Mouse (Mus musculus): ENCODE results near the gene Atp4a. TPM values are rescaled to one million over a fixed set of nuclear protein-coding genes. Genes with fewer than 3 reads are reported as not detected.
A peak's percentile ranks its signal among the peaks of the same experiment; 100 is the strongest.
"Not testable (repeated sequence)": the region's sequence is repeated elsewhere in the genome, so short reads cannot be mapped to it uniquely, and the experiment has no call there.

The Atp4a gene
- polyA plus RNA-seq, 1 experiment from 2014 or later, result 0.96 TPM

DNA sequence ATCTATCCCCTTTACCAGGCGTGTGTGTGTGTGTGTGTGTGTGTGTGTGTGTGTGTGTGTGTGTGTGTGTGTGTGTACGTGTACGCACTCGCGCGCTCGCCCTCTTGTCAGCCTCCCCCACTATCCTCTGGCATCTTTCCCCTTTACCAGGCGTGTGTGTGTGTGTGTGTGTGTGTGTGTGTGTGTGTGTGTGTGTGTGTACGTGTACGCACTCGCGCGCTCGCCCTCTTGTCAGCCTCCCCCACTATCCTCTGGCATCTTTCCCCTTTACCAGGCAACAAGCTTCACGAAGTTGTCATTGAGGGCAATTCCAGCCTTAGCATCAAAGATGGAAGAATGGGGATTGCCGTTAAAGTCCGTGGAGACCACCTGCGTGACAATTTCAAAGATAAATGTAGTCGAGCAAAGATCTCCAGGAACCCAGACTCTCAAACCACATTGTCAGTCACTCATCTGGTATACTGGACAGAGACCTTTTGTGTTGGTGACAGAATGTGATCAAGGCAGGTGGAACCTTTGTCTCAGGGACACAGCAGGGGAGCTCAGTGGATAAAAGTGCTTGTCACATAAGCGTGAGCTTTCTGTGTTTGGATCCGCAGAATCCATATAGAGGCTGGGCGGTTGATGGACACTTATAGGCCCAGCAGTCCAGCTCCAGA lies 18.2 kb downstream of the Atp4a start:
- 40% methylated on average over 9 of the region's 22 CpGs for WGBS
- not testable (repeated sequence) for H3K9me3 ChIP-seq; ATAC-seq (ENCODE audit: insufficient number of reproducible peaks, insufficient read depth, low FRiP score, low TSS enrichment); H3K27me3 ChIP-seq
- Histone ChIP-seq H3K27ac (peak overlapping the region; percentile 79), H3K9ac (peak overlapping the region; percentile 73), H3K4me3 (peak overlapping the region; percentile 72), H3K4me1 (peaks cover 14% of the 10 kb centered on the region), H3K36me3 (peaks cover 34% of the 10 kb centered on the region), H3K4me2 (replicated peaks) (peak overlapping the region; percentile 76)

DNA sequence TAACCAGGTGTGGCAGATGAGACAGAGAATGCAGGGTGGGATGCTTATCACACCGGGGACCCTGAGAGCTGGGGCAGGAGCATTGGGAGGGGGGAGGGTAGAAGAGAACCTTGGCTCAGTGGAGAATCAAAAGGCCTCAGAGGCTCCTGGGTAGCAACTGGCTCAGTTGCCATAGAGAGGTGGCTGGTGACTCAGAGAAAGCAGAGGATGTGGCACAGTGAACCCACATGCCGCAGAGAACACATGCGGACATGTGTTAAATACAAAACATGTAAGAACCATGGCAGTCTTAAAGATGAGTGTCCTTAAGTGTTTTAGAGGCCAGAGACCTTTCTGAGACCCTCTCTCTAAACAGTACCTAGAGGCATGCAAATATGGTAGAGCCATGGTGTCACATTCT lies 24.2 kb downstream of the Atp4a start:
- H3K4me3 ChIP-seq, result no peak overlapping the region
- H3K27me3 ChIP-seq, result no peaks in the 10 kb centered on the region
- H3K4me1 ChIP-seq, result no peaks in the 10 kb centered on the region
- no peak overlapping the region for H3K9ac ChIP-seq
- WGBS, result 90% methylated on average over 3 of the region's 3 CpGs
- H3K4me2 ChIP-seq (replicated peaks), result no peak overlapping the region
- H3K9me3 ChIP-seq, result no peaks in the 10 kb centered on the region
- peaks cover 46% of the 10 kb centered on the region for H3K36me3 ChIP-seq
- H3K27ac ChIP-seq, result no peak overlapping the region
- ATAC-seq (ENCODE audit: insufficient number of reproducible peaks, insufficient read depth, low FRiP score, low TSS enrichment), result no peak

DNA sequence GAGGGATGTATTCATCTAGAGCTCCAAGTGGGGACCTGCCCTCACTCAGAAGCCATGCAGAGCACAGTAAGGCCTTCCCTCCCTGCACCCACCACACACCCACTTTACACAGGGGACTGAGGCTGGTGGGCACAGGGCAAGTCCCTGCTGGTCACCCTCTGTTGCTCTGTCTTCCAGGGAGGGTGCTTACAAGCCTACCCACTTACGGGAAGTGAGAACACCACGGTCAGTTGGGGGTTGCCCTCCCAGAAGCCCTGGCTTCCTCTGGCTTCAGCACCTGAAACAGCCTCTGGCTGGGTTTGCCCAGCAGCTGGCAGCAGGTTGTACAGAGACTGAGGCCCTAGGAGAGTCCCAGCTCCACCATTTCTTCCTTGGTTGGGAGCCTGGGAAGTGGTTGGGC lies 30.6 kb downstream of the Atp4a start:
- H3K27me3 ChIP-seq; H3K36me3 ChIP-seq; H3K4me1 ChIP-seq; H3K4me3 ChIP-seq; H3K9me3 ChIP-seq; ATAC-seq (ENCODE audit: insufficient number of reproducible peaks, insufficient read depth, low FRiP score, low TSS enrichment); H3K4me2 ChIP-seq (replicated peaks); H3K27ac ChIP-seq; H3K9ac ChIP-seq: not testable (repeated sequence)
- 83% methylated on average over 2 of the region's 2 CpGs for WGBS

DNA sequence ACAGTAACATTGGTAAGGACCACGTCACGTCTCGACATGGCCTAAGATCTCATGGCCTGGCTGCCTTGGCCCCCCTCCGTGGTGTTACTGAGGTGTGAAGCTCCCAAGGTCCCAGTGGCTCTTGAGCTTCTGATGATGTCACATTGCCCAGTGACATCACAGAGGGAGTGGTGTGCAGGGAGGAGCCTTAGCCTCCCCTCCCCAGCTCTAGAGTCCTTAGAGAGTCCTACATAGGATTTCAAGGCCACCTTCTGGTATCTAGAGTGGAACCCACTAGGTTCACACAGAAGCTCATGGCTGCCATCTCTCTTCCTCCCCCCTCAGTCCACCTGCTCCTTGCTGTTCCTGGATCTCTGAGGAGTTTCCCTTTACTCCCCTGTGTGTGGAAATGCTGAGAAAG lies 31.6 kb downstream of the Atp4a start, which contains the start of gene Gapdhs:
Gene Gapdhs (minus strand): TSS at position 65 of the 400 bp plus-strand sequence.
- not testable (repeated sequence) for H3K36me3 ChIP-seq; H3K27me3 ChIP-seq; H3K27ac ChIP-seq; H3K4me1 ChIP-seq; ATAC-seq (ENCODE audit: insufficient number of reproducible peaks, insufficient read depth, low FRiP score, low TSS enrichment); H3K4me3 ChIP-seq; H3K9me3 ChIP-seq; H3K9ac ChIP-seq; H3K4me2 ChIP-seq (replicated peaks)
- 86% methylated on average over 2 of the region's 4 CpGs for WGBS

DNA sequence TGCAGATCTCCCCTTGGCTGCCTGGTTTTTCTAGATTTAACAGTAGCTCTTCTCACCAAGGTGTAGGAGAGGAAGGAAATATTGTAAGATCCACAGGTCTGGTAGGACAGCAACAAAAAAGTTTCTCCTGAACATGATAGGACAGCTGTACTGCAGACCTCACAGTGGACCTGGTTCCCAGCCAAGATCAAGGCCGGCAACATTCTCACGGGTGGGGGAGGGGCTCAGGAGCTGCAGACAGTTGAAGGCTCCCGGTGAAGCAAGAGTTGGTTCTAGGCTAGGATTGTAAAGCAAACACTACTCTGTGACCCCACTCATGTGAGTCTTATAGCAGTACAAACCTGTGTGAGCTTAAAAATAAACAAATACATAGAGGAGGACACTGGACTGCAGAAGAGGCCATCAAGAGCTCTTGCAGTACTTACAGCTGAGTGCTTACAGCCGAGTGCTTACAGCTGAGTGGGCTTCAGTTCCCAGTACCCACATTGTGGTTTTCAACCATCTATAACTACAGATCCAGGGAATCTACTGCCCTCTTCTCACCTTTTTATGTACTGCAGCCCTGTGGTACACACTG lies 32.1 kb downstream of the Atp4a start:
- 53% methylated on average over 4 of the region's 4 CpGs for whole genome bisulfite sequencing
- Histone ChIP-seq H3K27ac (no peak overlapping the region), H3K9me3 (no peaks in the 10 kb centered on the region), H3K27me3 (no peaks in the 10 kb centered on the region), H3K4me1 (no peaks in the 10 kb centered on the region), H3K9ac (no peak overlapping the region), H3K36me3 (no peaks in the 10 kb centered on the region), H3K4me2 (replicated peaks) (no peak overlapping the region), H3K4me3 (no peak overlapping the region)
- ATAC-seq (ENCODE audit: insufficient number of reproducible peaks, insufficient read depth, low FRiP score, low TSS enrichment), result no peak

DNA sequence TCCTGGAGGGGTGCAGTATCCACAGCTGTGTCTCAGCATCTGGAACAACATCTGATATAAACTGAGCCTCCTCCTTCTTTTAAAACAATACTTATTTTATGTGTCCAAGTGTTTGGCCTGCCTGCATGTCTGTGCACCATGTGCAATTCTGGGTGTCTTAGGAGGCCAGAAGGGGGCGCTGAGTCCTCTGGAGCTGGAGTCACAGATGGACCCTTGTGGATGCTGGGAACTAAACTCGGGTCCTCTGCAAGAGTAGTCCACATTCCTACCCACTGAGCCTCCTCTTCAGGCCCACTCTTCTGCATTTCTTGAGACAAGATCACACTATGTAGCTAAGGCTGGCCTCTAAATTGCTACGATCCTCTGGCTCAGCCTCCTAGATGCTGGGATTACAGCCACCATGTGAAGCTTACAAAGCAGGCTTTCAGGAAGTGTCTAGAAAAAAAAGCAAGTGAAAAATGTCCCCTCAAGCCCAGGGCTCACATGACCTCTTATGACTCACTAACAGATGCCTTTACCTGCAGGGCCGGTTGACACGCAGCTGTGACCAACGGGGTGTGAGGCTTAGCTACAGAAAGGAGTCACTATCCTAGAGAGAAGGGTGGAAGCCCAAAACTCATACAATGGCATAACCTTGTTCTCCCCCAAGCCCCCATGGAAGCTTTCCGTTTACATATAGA lies 35.7 kb downstream of the Atp4a start:
- Histone ChIP-seq H3K9ac (no peak overlapping the region), H3K4me1 (no peaks in the 10 kb centered on the region), H3K9me3 (no peaks in the 10 kb centered on the region), H3K27ac (no peak overlapping the region), H3K27me3 (no peaks in the 10 kb centered on the region), H3K36me3 (no peaks in the 10 kb centered on the region), H3K4me3 (no peak overlapping the region), H3K4me2 (replicated peaks) (no peak overlapping the region)
- ATAC-seq (ENCODE audit: insufficient number of reproducible peaks, insufficient read depth, low FRiP score, low TSS enrichment), result no peak
- WGBS, result 83% methylated on average over 7 of the region's 7 CpGs

DNA sequence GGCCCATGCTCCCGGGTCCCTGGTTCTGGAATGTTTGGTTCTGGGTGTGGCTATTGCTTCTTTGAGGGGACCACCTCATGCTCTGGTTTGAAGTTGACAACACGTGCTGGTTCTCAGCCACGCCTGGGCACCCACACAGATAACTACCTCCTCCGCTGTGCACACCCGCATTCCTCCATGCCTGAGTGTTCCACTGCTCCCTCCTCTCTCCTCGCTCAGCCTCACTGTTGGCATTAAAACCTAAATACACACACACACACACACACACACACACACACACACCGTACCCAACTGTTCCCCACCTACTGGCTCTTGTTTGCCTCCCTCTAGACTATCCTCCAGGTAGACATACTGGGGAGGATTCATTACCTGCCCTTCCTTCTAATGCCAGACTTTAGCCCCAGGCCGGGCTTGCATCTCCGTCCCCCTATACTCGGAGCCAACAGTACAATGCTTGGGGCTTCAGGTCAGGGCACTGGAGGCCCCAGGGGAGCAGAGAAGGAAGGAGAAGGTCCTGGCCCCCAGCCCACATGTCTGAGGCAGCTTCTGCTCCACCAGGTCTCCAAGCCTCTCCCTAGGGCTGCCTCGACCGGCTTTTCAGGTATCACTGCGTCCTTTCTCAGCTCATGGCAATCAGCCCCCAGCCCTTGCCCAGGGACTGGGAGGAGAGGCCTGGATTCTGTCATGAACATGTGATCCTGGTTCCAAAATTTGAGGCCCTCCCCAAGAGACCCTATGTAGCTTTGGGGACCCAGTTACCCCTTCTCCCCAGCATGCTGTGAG lies 38.0 kb downstream of the Atp4a start:
- no peak overlapping the region for H3K27ac ChIP-seq
- no peak overlapping the region for H3K9ac ChIP-seq
- no peaks in the 10 kb centered on the region for H3K27me3 ChIP-seq
- peaks cover 8% of the 10 kb centered on the region for H3K36me3 ChIP-seq
- no peak overlapping the region for H3K4me3 ChIP-seq
- WGBS, result 80% methylated on average over 13 of the region's 13 CpGs
- H3K4me2 ChIP-seq (replicated peaks), result no peak overlapping the region
- H3K4me1 ChIP-seq, result no peaks in the 10 kb centered on the region
- H3K9me3 ChIP-seq, result peaks cover 6% of the 10 kb centered on the region
- ATAC-seq (ENCODE audit: insufficient number of reproducible peaks, insufficient read depth, low FRiP score, low TSS enrichment), result no peak

DNA sequence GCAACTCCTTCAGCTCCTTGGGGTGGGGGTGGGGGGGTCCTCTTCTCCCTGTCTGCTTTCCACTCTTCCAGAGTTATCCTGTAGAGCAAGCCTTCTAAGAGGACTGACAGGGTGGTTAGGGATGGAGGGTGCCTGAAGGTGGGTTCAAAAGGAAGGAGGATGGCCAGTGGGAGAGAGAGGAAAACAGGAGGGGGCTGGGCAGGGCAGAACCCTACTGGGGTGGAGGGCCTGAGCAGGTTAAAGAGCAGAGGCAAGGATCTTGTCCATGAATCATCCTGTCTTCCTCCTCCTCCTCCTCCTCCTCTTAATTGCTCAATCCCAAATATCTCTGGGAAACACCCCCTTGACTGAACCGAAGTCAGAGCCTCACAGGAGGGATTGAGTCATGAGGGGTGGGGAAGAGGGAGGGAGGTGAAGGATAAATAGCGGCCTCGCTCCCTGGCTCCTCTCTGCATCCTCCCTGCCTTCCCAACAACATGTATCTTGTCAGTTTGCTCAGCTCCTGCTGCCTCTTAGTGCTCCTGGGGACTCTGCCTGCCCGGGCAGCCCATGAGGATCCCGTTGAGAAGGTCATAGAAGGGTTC lies 39.2 kb downstream of the Atp4a start, which contains the start of gene Sbsn:
Gene Sbsn (plus strand): TSS at position 386 of the 584 bp plus-strand sequence.
- 62% methylated on average over 5 of the region's 5 CpGs for WGBS

DNA sequence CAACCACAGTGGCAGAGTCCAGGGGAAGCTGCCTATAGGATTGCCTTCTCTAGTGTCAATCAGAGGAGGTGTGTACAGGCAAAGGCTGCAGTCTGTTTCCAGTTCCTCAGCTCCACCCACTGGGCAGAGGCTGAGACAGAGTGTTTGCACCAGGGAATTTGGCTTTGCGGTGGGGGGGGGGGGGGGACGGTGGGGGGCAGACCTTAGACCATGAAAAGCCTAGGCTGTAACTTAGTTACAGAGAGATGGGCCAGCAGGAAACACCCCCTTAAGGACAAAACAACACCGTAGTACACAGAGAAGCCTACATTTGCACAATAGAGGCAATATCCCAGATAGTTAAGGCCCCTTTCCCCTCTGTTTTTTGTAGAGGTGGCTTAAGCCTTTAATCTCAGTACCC lies 45.0 kb downstream of the Atp4a start:
- H3K4me2 ChIP-seq (replicated peaks), result no peak overlapping the region
- no peak overlapping the region for H3K27ac ChIP-seq
- 61% methylated on average over 3 of the region's 3 CpGs for WGBS
- no peak for ATAC-seq (ENCODE audit: insufficient number of reproducible peaks, insufficient read depth, low FRiP score, low TSS enrichment)
- peaks cover 24% of the 10 kb centered on the region for H3K36me3 ChIP-seq
- H3K27me3 ChIP-seq, result no peaks in the 10 kb centered on the region
- no peak overlapping the region for H3K4me3 ChIP-seq
- no peak overlapping the region for H3K9ac ChIP-seq
- no peaks in the 10 kb centered on the region for H3K4me1 ChIP-seq
- H3K9me3 ChIP-seq, result peaks cover 12% of the 10 kb centered on the region

More for the DNA sequence above, 39.2 kb downstream of the Atp4a start, which contains the start of gene Sbsn:
- no peak within 1 kb of the TSS for H3K4me3 ChIP-seq
- peaks cover 19% of the 10 kb centered on the region for H3K36me3 ChIP-seq
- no peak for ATAC-seq (ENCODE audit: insufficient number of reproducible peaks, insufficient read depth, low FRiP score, low TSS enrichment)
- no peak within 1 kb of the TSS for H3K27ac ChIP-seq
- no peak within 1 kb of the TSS for H3K9ac ChIP-seq
- H3K9me3 ChIP-seq, result peaks cover 12% of the 10 kb centered on the region
- H3K4me2 ChIP-seq (replicated peaks), result no peak within 1 kb of the TSS
- H3K4me1 ChIP-seq, result no peaks in the 10 kb centered on the region
- H3K27me3 ChIP-seq, result no peaks in the 10 kb centered on the region

DNA sequence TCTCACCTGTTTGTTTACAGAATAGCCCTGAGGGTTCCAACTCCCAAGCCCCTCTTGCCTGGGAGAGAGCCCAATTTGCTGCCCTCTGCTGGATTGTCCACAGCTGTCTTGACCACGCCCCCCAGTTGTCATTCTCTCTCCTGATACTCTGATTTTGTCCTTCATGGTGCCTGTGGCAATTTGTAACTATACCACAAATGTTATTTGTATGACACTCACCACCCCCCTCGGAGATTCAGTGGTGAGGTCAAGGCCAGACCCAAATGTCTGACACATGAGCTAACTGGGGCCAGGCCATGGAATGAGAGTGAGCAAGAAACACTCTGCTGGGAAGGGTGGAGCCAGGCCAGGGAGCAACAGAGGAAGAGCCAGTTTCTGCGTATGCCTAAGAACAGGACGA lies 46.8 kb downstream of the Atp4a start:
- no peak overlapping the region for H3K4me2 ChIP-seq (replicated peaks)
- no peak overlapping the region for H3K4me3 ChIP-seq
- peaks cover 12% of the 10 kb centered on the region for H3K9me3 ChIP-seq
- H3K27ac ChIP-seq, result no peak overlapping the region
- no peak overlapping the region for H3K9ac ChIP-seq
- no peak for ATAC-seq (ENCODE audit: insufficient number of reproducible peaks, insufficient read depth, low FRiP score, low TSS enrichment)
- H3K36me3 ChIP-seq, result peaks cover 24% of the 10 kb centered on the region
- 18% methylated on average over 4 of the region's 4 CpGs for WGBS
- H3K27me3 ChIP-seq, result no peaks in the 10 kb centered on the region
- H3K4me1 ChIP-seq, result no peaks in the 10 kb centered on the region

DNA sequence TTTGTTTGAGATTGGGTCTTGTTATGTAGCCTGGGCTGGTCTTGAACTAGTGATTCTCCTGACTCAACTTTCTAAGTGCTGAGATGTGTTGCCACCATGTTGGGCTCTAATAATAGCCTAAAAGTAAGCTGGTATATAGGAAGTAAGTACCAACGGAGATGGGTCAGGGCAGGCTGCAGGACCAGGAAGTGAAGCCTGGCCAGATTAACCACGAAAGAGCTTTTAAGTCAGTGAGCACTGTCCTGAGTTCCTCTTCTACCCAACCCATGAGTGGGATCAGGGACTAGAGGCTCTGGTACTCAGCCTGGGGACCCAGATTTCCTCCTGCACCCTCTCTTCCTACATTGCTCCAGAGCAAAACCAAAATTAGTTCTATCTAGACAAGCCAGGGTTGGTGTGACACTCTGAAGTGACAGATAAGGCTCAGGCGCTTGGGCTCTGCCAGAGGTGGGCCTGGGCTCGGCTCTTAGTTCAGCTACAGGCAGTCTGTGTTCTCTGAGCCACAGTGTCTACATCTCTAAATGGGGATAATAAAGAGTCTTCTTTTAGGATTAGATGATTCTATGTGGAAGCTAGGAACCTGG lies 49.9 kb downstream of the Atp4a start:
- no peak for ATAC-seq (ENCODE audit: insufficient number of reproducible peaks, insufficient read depth, low FRiP score, low TSS enrichment)
- 77% methylated on average over 4 of the region's 4 CpGs for WGBS
- no peaks in the 10 kb centered on the region for H3K27me3 ChIP-seq
- H3K9me3 ChIP-seq, result no peaks in the 10 kb centered on the region
- no peak overlapping the region for H3K4me2 ChIP-seq (replicated peaks)
- no peak overlapping the region for H3K9ac ChIP-seq
- no peak overlapping the region for H3K27ac ChIP-seq
- no peak overlapping the region for H3K4me3 ChIP-seq
- H3K4me1 ChIP-seq, result no peaks in the 10 kb centered on the region
- H3K36me3 ChIP-seq, result no peaks in the 10 kb centered on the region
